Mouse (Mus musculus) lung, postnatal 25 days (tissue): ENCODE results near the gene Cd80.

Experiments
- DNase-seq: peaks from one replicate; pipeline ENCODE4 v3.0.0; 2022; ENCODE audit warnings: low spot score

Cd80 gene

GRCm38 (mm10) chr16:38448458-38448857 is 6.9 kb upstream of the Cd80 start:
- no peak for DNase-seq

- no peak for DNase-seq
These were observed 4.7 kb upstream of the Cd80 start for GRCm38 (mm10) chr16:38450707-38451106.

GRCm38 (mm10) chr16:38451421-38452205 is 3.7 kb upstream of the Cd80 start:
- DNase-seq = no peak

- peak; percentile 96 for DNase-seq
These were observed 2.7 kb upstream of the Cd80 start, which contains the start of gene Adprh for GRCm38 (mm10) chr16:38452442-38453202. TSS of gene Adprh (minus strand) at chr16:38452703.

GRCm38 (mm10) chr16:38453203-38453553 is 2.2 kb upstream of the Cd80 start:
- DNase-seq = no peak

- no peak for DNase-seq
These were observed 1.4 kb upstream of the Cd80 start for GRCm38 (mm10) chr16:38453952-38454351.

GRCm38 (mm10) chr16:38454533-38455254 is 667 bp upstream of the Cd80 start:
- DNase-seq = no peak

- DNase-seq = peak; percentile 48
These were observed 1.6 kb downstream of the Cd80 start for GRCm38 (mm10) chr16:38456812-38457567.

- DNase-seq = peak; percentile 20
These were observed 3.4 kb downstream of the Cd80 start for GRCm38 (mm10) chr16:38458600-38459280.

- no peak for DNase-seq
These were observed 4.6 kb downstream of the Cd80 start for GRCm38 (mm10) chr16:38459990-38460389.

GRCm38 (mm10) chr16:38461749-38462148 is 6.4 kb downstream of the Cd80 start:
- DNase-seq = no peak

- no peak for DNase-seq
These were observed 6.8 kb downstream of the Cd80 start for GRCm38 (mm10) chr16:38462161-38462560.

- no peak for DNase-seq
These were observed 7.9 kb downstream of the Cd80 start for GRCm38 (mm10) chr16:38463305-38463704.

GRCm38 (mm10) chr16:38466089-38466488 is 10.7 kb downstream of the Cd80 start:
- no peak for DNase-seq

- no peak for DNase-seq
These were observed 11.9 kb downstream of the Cd80 start for GRCm38 (mm10) chr16:38467091-38467916.

GRCm38 (mm10) chr16:38467917-38468705 is 12.8 kb downstream of the Cd80 start:
- DNase-seq = no peak

GRCm38 (mm10) chr16:38468706-38469018 is 13.3 kb downstream of the Cd80 start:
- no peak for DNase-seq

- no peak for DNase-seq
These were observed 14.1 kb downstream of the Cd80 start for GRCm38 (mm10) chr16:38469437-38469836.

GRCm38 (mm10) chr16:38471697-38472506 is 16.5 kb downstream of the Cd80 start:
- no peak for DNase-seq
